Mouse (Mus musculus) retina, postnatal 1 day (tissue): ENCODE data around the gene Slc19a1.
A peak's percentile ranks its signal among the peaks of the same experiment; 100 is the strongest.

Experiments used
- DNase-seq: peaks from one replicate; pipeline ENCODE4 v3.0.0-alpha.2; 2012

Gene Slc19a1

DNA sequence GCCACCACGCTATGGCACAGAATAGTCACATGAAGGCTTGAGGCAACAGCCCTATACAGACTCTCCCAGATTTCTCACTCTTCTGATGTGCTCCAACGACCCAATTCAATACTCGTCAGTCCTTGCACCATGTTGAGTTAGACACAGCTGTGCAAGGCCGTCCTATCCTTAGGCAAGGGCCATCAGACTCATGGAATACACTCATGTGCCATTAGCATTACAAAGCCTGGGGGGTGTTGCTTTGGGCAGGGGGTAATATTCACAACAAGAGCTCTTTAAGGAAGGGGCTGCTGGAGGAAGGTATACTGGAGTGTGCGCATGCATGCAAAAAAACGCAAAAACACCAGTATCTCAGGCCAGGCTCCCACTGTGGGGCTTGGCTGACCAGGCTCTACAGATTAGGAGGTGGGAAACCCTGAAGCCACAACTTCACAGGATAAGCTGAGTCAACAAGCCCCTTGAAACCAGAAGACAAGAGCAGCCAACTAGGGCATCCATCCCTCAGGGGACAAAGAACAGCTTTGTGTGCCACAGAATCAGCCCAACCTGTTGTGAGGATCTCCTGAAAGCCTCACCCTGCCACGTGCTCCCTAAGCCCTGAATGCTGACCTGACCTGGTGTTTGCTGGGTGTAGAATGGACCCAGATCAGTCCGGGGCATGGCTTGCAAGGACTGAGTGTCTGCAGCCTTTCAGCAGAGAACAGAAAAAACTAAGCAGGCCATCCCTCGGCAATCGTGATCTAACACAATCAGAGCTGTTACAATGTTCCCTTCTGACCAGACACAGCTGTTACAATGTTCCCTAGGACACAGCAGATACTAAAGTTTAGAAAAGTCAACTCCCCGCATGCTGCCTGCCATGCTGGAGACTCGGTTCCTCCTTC, 65.2 kb downstream of the Slc19a1 start:
- peak; percentile 45 for DNase-seq

- DNase-seq = no peak
Measured at GRCm38 (mm10) chr10:77097890-77098200, 65.8 kb downstream of the Slc19a1 start.

- DNase-seq = no peak
Measured at GRCm38 (mm10) chr10:77098619-77099018, 66.6 kb downstream of the Slc19a1 start.

DNA sequence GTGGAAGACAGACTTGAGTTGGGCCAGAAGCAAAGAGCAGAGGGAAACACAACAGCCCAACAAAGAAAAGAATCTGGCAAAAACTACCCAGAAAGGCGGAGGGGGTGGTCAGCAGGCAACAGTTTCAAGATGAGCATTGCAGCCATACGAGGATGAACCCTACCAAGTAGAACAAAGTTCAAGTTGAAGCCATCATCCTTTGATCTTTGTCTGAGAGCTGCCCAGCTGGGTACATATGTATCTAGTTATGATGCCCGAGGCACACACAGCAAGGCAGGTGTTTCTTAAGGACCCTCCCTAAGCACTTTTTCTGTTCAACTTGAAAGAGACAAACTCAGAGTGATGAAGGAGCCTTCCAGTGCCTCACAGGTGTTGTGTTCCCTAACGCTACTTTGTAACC, 67.7 kb downstream of the Slc19a1 start:
- DNase-seq = no peak

DNA sequence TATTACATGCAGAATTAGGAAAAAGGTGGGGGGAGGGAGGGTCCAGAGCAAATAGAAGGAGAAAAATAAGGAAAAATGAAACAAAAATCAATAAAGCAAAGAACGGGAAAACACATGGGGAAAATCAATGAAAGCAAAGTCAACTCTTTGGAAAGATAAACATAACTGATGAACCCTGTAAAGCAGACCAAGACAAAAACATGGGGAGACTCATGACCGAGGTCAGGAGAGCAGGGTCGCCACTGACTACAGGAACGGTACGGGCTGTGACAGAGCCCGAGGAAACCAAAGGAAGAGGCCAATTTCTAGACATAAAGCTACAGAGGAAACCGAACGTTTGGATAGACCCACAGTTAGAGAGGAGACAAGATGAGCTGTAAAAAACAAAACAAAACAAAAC, 71.6 kb downstream of the Slc19a1 start:
- no peak for DNase-seq

DNA sequence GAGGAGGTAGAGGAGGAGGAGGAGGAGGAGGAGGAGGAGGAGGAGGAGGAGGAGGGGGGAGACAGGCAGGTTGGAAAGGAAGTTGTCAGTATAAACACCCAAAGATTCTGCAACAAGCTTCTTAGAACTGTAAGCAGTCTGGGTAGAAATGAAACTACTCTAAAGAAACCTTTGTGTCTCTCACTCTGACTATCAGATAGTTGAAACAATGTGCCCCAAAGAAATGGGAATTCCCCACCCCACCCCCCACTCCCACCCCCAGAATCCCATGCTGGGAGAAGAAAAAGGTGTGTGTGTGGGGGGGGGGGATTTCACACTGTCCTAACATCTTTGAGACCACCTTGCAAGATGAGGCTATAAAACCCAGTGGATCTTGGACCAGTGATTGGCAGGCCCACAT, 72.3 kb downstream of the Slc19a1 start:
- DNase-seq = no peak

GRCm38 (mm10) chr10:77108106-77108505, 76.1 kb downstream of the Slc19a1 start:
- DNase-seq = peak; percentile 63

DNA sequence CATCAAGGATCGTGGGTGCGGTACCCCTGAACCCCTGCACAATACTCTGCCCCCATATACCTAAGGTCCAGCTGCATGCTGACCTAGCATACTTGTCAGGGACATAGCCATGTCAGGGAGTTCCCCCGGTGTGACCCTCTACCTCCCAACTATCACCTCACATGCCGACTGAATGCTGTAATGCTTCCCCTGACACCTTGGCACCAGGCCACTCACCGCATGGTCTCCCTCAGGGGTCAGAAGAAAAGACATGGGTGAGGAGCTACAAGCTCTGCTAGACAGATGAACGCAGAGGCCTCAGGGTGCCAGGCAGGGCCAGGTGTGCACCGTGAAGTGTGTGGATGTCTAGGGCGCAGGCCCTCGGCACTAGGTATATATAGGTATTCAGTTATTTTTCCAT, 78.0 kb downstream of the Slc19a1 start:
- no peak for DNase-seq
